Mouse (Mus musculus) CH12.LX (cell line): ENCODE measurements at regions not wholly inside any gene's neighbourhood (a gene's known extent, or its start where the extent isn't known, plus 50 kb on each side); places are given as distances from the start of the nearest gene placed in this dataset.

Experiments used
- DNase-seq: peaks from one replicate; pipeline ENCODE4 v3.0.0-alpha.2; 2013; ENCODE audit errors: extremely low read depth
- H3K27ac ChIP-seq: 2 replicates; pipeline ENCODE4 v1.5.1; 2012; ENCODE audit warnings: low read depth, mild to moderate bottlenecking, control low read depth, moderate library complexity; ENCODE audit not compliant: insufficient read depth
- H3K27me3 ChIP-seq: replicated peaks from 2 replicates; pipeline ENCODE3; 2012; ENCODE audit warnings: inconsistent platforms
- H3K36me3 ChIP-seq, 2 experiments: replicated peaks in 1 of 2; 2 replicates each; pipeline versions ENCODE3 to v1.6.1; 2012; ENCODE audit warnings: inconsistent platforms in 1 of 2, low read length in 1 of 2, mild to moderate bottlenecking in 1 of 2, mixed read lengths in 1 of 2, moderate library complexity in 1 of 2; ENCODE audit not compliant: control insufficient read depth in 1 of 2, insufficient read depth in 1 of 2
- H3K4me1 ChIP-seq, 2 experiments: 2 replicates each; pipeline ENCODE4 v1.6.1; 2012; ENCODE audit warnings: inconsistent platforms in 1 of 2, moderate library complexity in 1 of 2; ENCODE audit not compliant: insufficient read depth in 2 of 2, control insufficient read depth in 1 of 2
- H3K4me2 ChIP-seq: 2 replicates; pipeline ENCODE4 v1.6.1; 2012; ENCODE audit warnings: low read depth, mild to moderate bottlenecking, control low read depth; ENCODE audit not compliant: poor library complexity, insufficient read depth, severe bottlenecking
- H3K4me3 ChIP-seq, 3 experiments: fragments of 150-350 bp in 1 of 3; sonication (generic) in 1 of 3; replicated peaks in 1 of 3; 2 replicates each; pipeline versions ENCODE3 to v1.5.1; 2011 to 2012; ENCODE audit warnings: low read depth in 2 of 3, low read length in 2 of 3, mild to moderate bottlenecking in 2 of 3, moderate library complexity in 2 of 3, control low read depth in 1 of 3, improper control_type of control experiment in 1 of 3, inconsistent platforms in 1 of 3, mixed read lengths in 1 of 3; ENCODE audit not compliant: poor library complexity in 1 of 3
- H3K79me2 ChIP-seq: replicated peaks from 2 replicates; pipeline ENCODE4 v1.6.1; 2012; ENCODE audit warnings: mild to moderate bottlenecking, moderate library complexity; ENCODE audit not compliant: control insufficient read depth, poor library complexity, insufficient read depth, severe bottlenecking; ENCODE audit errors: extremely low read depth
- H3K9ac ChIP-seq: 2 replicates; pipeline ENCODE4 v1.6.1; 2012; ENCODE audit warnings: low read depth, mild to moderate bottlenecking, control low read depth, moderate library complexity; ENCODE audit not compliant: insufficient read depth
- H3K9me3 ChIP-seq: replicated peaks from 2 replicates; pipeline ENCODE3; 2012; ENCODE audit warnings: low read length, inconsistent platforms, mixed read lengths
- CHD2 ChIP-seq: IDR thresholded peaks from 2 replicates; pipeline ENCODE4 v1.6.1; 2011; ENCODE audit warnings: low read length, improper control_type of control experiment
- CTCF ChIP-seq, 2 experiments: IDR thresholded peaks in 1 of 2; conservative IDR thresholded peaks in 1 of 2; 2 replicates each; pipeline ENCODE4 v1.5.1; 2011 to 2012; ENCODE audit warnings: low read depth in 2 of 2, low read length in 2 of 2, improper control_type of control experiment in 1 of 2, inconsistent platforms in 1 of 2, mild to moderate bottlenecking in 1 of 2, moderate library complexity in 1 of 2
- ELF1 ChIP-seq: IDR thresholded peaks from 2 replicates; pipeline ENCODE4 v1.6.1; 2014; ENCODE audit warnings: low read depth, mild to moderate bottlenecking, inconsistent platforms, low read length, improper control_type of control experiment
- EP300 ChIP-seq: IDR thresholded peaks from 2 replicates; pipeline ENCODE4 v1.6.1; 2011; ENCODE audit warnings: low read length, improper control_type of control experiment
- ETS1 ChIP-seq: conservative IDR thresholded peaks from 2 replicates; pipeline ENCODE4 v1.6.1; 2012; ENCODE audit warnings: low read depth, mild to moderate bottlenecking, inconsistent platforms, low read length, improper control_type of control experiment, moderate library complexity
- GABPA ChIP-seq: IDR thresholded peaks from 2 replicates; pipeline ENCODE4 v1.6.1; 2012; ENCODE audit warnings: low read depth, low read length, improper control_type of control experiment, inconsistent platforms; ENCODE audit not compliant: insufficient replicate concordance
- IRF4 ChIP-seq: IDR thresholded peaks from 2 replicates; pipeline ENCODE4 v1.6.1; 2014; ENCODE audit warnings: low read depth, mild to moderate bottlenecking, inconsistent platforms, low read length, improper control_type of control experiment
- JUN ChIP-seq: IDR thresholded peaks from 2 replicates; pipeline ENCODE4 v1.6.1; 2011; ENCODE audit warnings: low read depth, mild to moderate bottlenecking, low read length, improper control_type of control experiment, moderate library complexity; ENCODE audit not compliant: insufficient read depth
- JUND ChIP-seq: conservative IDR thresholded peaks from 2 replicates; pipeline ENCODE4 v1.6.1; 2011; ENCODE audit warnings: low read depth, low read length, improper control_type of control experiment
- MAX ChIP-seq: IDR thresholded peaks from 2 replicates; pipeline ENCODE4 v1.6.1; 2011; ENCODE audit warnings: low read length, improper control_type of control experiment
- MAZ ChIP-seq: IDR thresholded peaks from 2 replicates; pipeline ENCODE4 v1.6.1; 2012; ENCODE audit warnings: low read depth, mild to moderate bottlenecking, inconsistent platforms, low read length, improper control_type of control experiment, moderate library complexity
- MEF2A ChIP-seq: IDR thresholded peaks from 2 replicates; pipeline ENCODE4 v1.6.1; 2014; ENCODE audit warnings: low read depth, mild to moderate bottlenecking, inconsistent platforms, low read length, improper control_type of control experiment, borderline replicate concordance
- MXI1 ChIP-seq: IDR thresholded peaks from 2 replicates; pipeline ENCODE4 v1.6.1; 2011; ENCODE audit warnings: mild to moderate bottlenecking, low read depth, low read length, improper control_type of control experiment
- MYC ChIP-seq: IDR thresholded peaks from 2 replicates; pipeline ENCODE4 v1.6.1; 2011; ENCODE audit warnings: low read depth, mild to moderate bottlenecking, improper control_type of control experiment, low read length
- NELFE ChIP-seq: IDR thresholded peaks from 2 replicates; pipeline ENCODE4 v1.6.1; 2011; ENCODE audit warnings: low read depth, low read length, improper control_type of control experiment
- NRF1 ChIP-seq: IDR thresholded peaks from 2 replicates; pipeline ENCODE4 v1.6.1; 2014; ENCODE audit warnings: low read depth, mild to moderate bottlenecking, inconsistent platforms, low read length, improper control_type of control experiment, moderate library complexity
- PAX5 ChIP-seq: IDR thresholded peaks from 2 replicates; pipeline ENCODE4 v1.6.1; 2012; ENCODE audit warnings: low read length, inconsistent platforms, mixed read lengths
- POLR2AphosphoS2 ChIP-seq: IDR thresholded peaks from 2 replicates; pipeline ENCODE4 v1.6.1; 2011; ENCODE audit warnings: low read depth, low read length, improper control_type of control experiment
- RCOR1 ChIP-seq: conservative IDR thresholded peaks from 2 replicates; pipeline ENCODE4 v1.6.1; 2012; ENCODE audit warnings: low read depth, mild to moderate bottlenecking, inconsistent platforms, low read length, improper control_type of control experiment
- SIN3A ChIP-seq: IDR thresholded peaks from 2 replicates; pipeline ENCODE4 v1.6.1; 2012; ENCODE audit warnings: low read length, improper control_type of control experiment, inconsistent platforms
- SMC3 ChIP-seq: IDR thresholded peaks from 2 replicates; pipeline ENCODE4 v1.6.1; 2011; ENCODE audit warnings: low read depth, low read length, improper control_type of control experiment
- TBP ChIP-seq: conservative IDR thresholded peaks from 2 replicates; pipeline ENCODE4 v1.6.1; 2011; ENCODE audit warnings: low read depth, low read length, improper control_type of control experiment
- TCF12 ChIP-seq: IDR thresholded peaks from 2 replicates; pipeline ENCODE4 v1.6.1; 2014; ENCODE audit warnings: low read depth, mild to moderate bottlenecking, inconsistent platforms, low read length, improper control_type of control experiment
- UBTF ChIP-seq: IDR thresholded peaks from 2 replicates; pipeline ENCODE4 v1.6.1; 2012; ENCODE audit warnings: low read depth, mild to moderate bottlenecking, inconsistent platforms, low read length, improper control_type of control experiment, moderate library complexity
- USF1 ChIP-seq: IDR thresholded peaks from 2 replicates; pipeline ENCODE4 v1.6.1; 2014; ENCODE audit warnings: low read depth, mild to moderate bottlenecking, inconsistent platforms, low read length, improper control_type of control experiment
- ZC3H11A ChIP-seq: IDR thresholded peaks from 2 replicates; pipeline ENCODE4 v1.6.1; 2012; ENCODE audit warnings: low read depth, mild to moderate bottlenecking, inconsistent platforms, low read length, improper control_type of control experiment
- ZKSCAN1 ChIP-seq: IDR thresholded peaks from 2 replicates; pipeline ENCODE4 v1.6.1; 2012; ENCODE audit warnings: low read depth, inconsistent platforms, low read length, improper control_type of control experiment, borderline replicate concordance
- ZMIZ1 ChIP-seq: IDR thresholded peaks from 2 replicates; pipeline ENCODE4 v1.6.1; 2012; ENCODE audit warnings: low read depth, mild to moderate bottlenecking, inconsistent platforms, low read length, improper control_type of control experiment
- dilution Hi-C: fragments of 300-500 bp; cut with MboI; formaldehyde crosslinking; loops from 2 replicates; pipeline ENCODE4 v1.14.3; 2020; ENCODE audit warnings: low sequenced_read_pairs; ENCODE audit not compliant: extremely low pct_unique_long_range_greater_than_20kb, extremely low pct_ligation_motif_present
- in situ Hi-C: fragments of 300-500 bp; cut with MboI; formaldehyde crosslinking; loops from 3 replicates; pipeline ENCODE4 v1.14.3; 2019; ENCODE audit warnings: low sequenced_read_pairs, low pct_ligation_motif_present, low pct_unique_long_range_greater_than_20kb, mixed read lengths

DNA sequence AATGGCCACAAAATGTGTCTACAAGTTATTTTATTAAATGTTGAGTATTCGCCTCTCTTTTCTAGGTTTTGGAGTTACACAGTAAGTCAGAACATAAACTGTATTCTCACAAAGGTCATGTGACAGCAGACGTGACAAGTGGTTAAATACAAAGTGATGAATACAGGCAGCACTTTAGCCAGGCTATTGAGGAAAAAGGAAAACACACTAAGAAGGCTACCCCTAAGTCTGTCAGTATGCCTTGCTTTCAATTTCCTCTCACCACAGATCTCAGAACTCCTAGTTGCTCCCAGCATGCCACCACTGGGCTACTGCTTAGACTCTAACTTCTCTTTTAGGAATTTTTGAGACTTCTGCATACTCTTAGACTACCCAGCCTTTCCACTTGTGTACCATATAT is 297.9 kb upstream of the Pex5l start:
- H3K9ac ChIP-seq, result no peak overlapping the region
- H3K36me3 ChIP-seq, result no peaks in the 10 kb centered on the region
- dilution Hi-C loops (no loop called here), in situ Hi-C loops (no loop called here)
- H3K4me1 ChIP-seq, result no peaks in the 10 kb centered on the region
- H3K27ac ChIP-seq, result no peak overlapping the region
- TF ChIP-seq EP300, result no peak
- no peak for TF ChIP-seq JUND
- TF ChIP-seq SMC3, result no peak
- TF ChIP-seq MYC, result no peak
- no peak for TF ChIP-seq RCOR1
- TF ChIP-seq TCF12, result no peak
- TF ChIP-seq CHD2, result no peak
- no peak for TF ChIP-seq UBTF
- TF ChIP-seq IRF4, result no peak
- no peak for TF ChIP-seq ZC3H11A
- no peak for TF ChIP-seq JUN
- no peak for TF ChIP-seq MAX
- TF ChIP-seq NELFE, result no peak
- no peak for TF ChIP-seq SIN3A
- TF ChIP-seq GABPA, result no peak
- no peak for TF ChIP-seq USF1
- TF ChIP-seq TBP, result no peak
- no peak for TF ChIP-seq ZMIZ1
- no peak overlapping the region for H3K4me3 ChIP-seq
- DNase-seq, result no peak
- H3K9me3 ChIP-seq, result peaks cover 4% of the 10 kb centered on the region
- H3K27me3 ChIP-seq, result no peaks in the 10 kb centered on the region
- no peaks in the 10 kb centered on the region for H3K79me2 ChIP-seq
- H3K4me2 ChIP-seq, result no peak overlapping the region

DNA sequence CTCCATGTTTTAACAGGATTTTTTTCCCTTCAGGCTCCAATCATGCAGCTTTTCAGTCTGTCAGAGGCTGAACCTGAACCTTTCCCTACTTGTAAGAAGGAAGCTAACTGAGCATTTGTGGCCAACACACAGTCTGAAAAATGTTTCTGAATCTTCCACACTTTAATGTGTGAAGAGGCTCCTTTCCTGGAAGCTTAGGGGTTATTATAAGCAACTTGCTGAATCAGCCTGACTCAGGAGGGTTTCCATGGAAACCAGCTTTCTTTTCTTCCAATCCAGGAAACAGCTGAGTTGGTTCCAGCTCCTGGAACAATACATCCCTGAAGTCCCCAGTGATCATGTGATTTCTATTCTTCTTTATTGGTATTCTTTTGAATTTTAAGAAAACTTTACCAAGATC is 297.5 kb upstream of the Pex5l start:
- no peaks in the 10 kb centered on the region for H3K36me3 ChIP-seq
- TF ChIP-seq ZKSCAN1, result no peak
- no peak for TF ChIP-seq CHD2
- no peak for TF ChIP-seq ETS1
- no peak for TF ChIP-seq SIN3A
- no peak for TF ChIP-seq MAZ
- TF ChIP-seq NRF1, result no peak
- TF ChIP-seq ELF1, result no peak
- TF ChIP-seq JUN, result no peak
- TF ChIP-seq POLR2AphosphoS2, result no peak
- TF ChIP-seq TBP, result no peak
- TF ChIP-seq IRF4, result no peak
- no peak for TF ChIP-seq MEF2A
- no peak for TF ChIP-seq MXI1
- TF ChIP-seq PAX5, result no peak
- TF ChIP-seq SMC3, result no peak
- no peak for TF ChIP-seq NELFE
- no peak for TF ChIP-seq CTCF (conservative IDR thresholded peaks at IDR 0.05 in 1 of 2, IDR thresholded peaks at IDR 0.05 in 1 of 2; ENCODE audit: low read depth in 2 of 2, low read length in 2 of 2)
- H3K4me1 ChIP-seq, result peaks cover 0 to under 1% of the 10 kb centered on the region in 2 experiments; a peak in 1 of 4 replicates
- H3K4me2 ChIP-seq, result no peak overlapping the region
- H3K4me3 ChIP-seq, result no peak overlapping the region
- dilution Hi-C loops, result no loop called here
- in situ Hi-C loops, result no loop called here
- H3K27me3 ChIP-seq, result no peaks in the 10 kb centered on the region
- no peak overlapping the region for H3K27ac ChIP-seq
- no peaks in the 10 kb centered on the region for H3K79me2 ChIP-seq
- no peak overlapping the region for H3K9ac ChIP-seq
- H3K9me3 ChIP-seq, result peaks cover 4% of the 10 kb centered on the region
- no peak for DNase-seq
